Mouse (Mus musculus) embryonic stem cell, embryonic (primary cell): ENCODE measurements around the gene Itgb8.

ENCODE experiments used
- CTCF ChIA-PET, 4 experiments: fragments of 300-600 bp in 2 of 4; fragments of 350-600 bp in 2 of 4; sonication (Branson Sonifier 250); formaldehyde crosslinking; loops; one replicate each; lab custom pipeline; 2022; ENCODE audit warnings: inconsistent platforms in 2 of 4; lab: Charles Lee
- POLR2A ChIA-PET, 4 experiments: fragments of 300-600 bp in 2 of 4; fragments of 350-600 bp in 2 of 4; sonication (Branson Sonifier 250); formaldehyde crosslinking; loops; one replicate each; lab custom pipeline; 2022; ENCODE audit warnings: antibody characterized with exemption in 4 of 4, inconsistent platforms in 1 of 4; lab: Charles Lee

Gene Itgb8

GRCm38 (mm10) chr12:119211533-119211932 is 27.1 kb downstream of the Itgb8 start:
- POLR2A ChIA-PET = interaction anchor here in 1 of 4 experiments (0.6 kb wide), 1 partner anchor 130 kb away, joined by 4 read pairs; no protein-coding TSS in a partner anchor
- CTCF ChIA-PET = no interaction called here

- ChIA-PET CTCF (no interaction called here), POLR2A (no interaction called here)
Measured at GRCm38 (mm10) chr12:119210590-119210989, 28.0 kb downstream of the Itgb8 start.

GRCm38 (mm10) chr12:119210073-119210425 is 28.6 kb downstream of the Itgb8 start:
- POLR2A ChIA-PET = no interaction called here

GRCm38 (mm10) chr12:119209384-119210072 is 29.1 kb downstream of the Itgb8 start:
- ChIA-PET POLR2A (no interaction called here), CTCF (no interaction called here)

More at GRCm38 (mm10) chr12:119210073-119210425, 28.6 kb downstream of the Itgb8 start:
- CTCF ChIA-PET = no interaction called here

- CTCF ChIA-PET = no interaction called here
- POLR2A ChIA-PET = no interaction called here
Measured at GRCm38 (mm10) chr12:119207464-119207801, 31.2 kb downstream of the Itgb8 start.

- POLR2A ChIA-PET = no interaction called here
- CTCF ChIA-PET = no interaction called here
Measured at GRCm38 (mm10) chr12:119206711-119207463, 31.7 kb downstream of the Itgb8 start.

GRCm38 (mm10) chr12:119204411-119204810 is 34.2 kb downstream of the Itgb8 start:
- POLR2A ChIA-PET = interaction anchor here in 1 of 4 experiments (1.8 kb wide), 1 partner anchor 34 kb away, joined by 6 read pairs; the partner anchor contains the start of gene Itgb8
- CTCF ChIA-PET = interaction anchor here in 1 of 4 experiments (0.6 kb wide), 1 partner anchor 67 kb away, joined by 3 read pairs; no protein-coding TSS in a partner anchor

- ChIA-PET CTCF (no interaction called here), POLR2A (interaction anchor here in 1 of 4 experiments (1.5 kb wide), 1 partner anchor 30 kb away, joined by 4 read pairs; no protein-coding TSS in a partner anchor)
Measured at GRCm38 (mm10) chr12:119202766-119203165, 35.8 kb downstream of the Itgb8 start.

- ChIA-PET CTCF (no interaction called here), POLR2A (no interaction called here)
Measured at GRCm38 (mm10) chr12:119195145-119195544, 43.5 kb downstream of the Itgb8 start.

- ChIA-PET CTCF (no interaction called here), POLR2A (no interaction called here)
Measured at GRCm38 (mm10) chr12:119189814-119190213, 48.8 kb downstream of the Itgb8 start.

- CTCF ChIA-PET = no interaction called here
- POLR2A ChIA-PET = no interaction called here
Measured at GRCm38 (mm10) chr12:119185441-119185840, 53.2 kb downstream of the Itgb8 start.

- CTCF ChIA-PET = no interaction called here
Measured at GRCm38 (mm10) chr12:119182215-119182924, 56.2 kb downstream of the Itgb8 start.

GRCm38 (mm10) chr12:119176017-119176416 is 62.6 kb downstream of the Itgb8 start:
- POLR2A ChIA-PET = no interaction called here
- CTCF ChIA-PET = no interaction called here

More at GRCm38 (mm10) chr12:119182215-119182924, 56.2 kb downstream of the Itgb8 start:
- POLR2A ChIA-PET = no interaction called here

GRCm38 (mm10) chr12:119169828-119170539 is 68.6 kb downstream of the Itgb8 start:
- CTCF ChIA-PET = interaction anchor here in 1 of 4 experiments (0.6 kb wide), 1 partner anchor 18 kb away, joined by 4 read pairs; no protein-coding TSS in a partner anchor
- POLR2A ChIA-PET = no interaction called here

GRCm38 (mm10) chr12:119169143-119169542 is 69.5 kb downstream of the Itgb8 start:
- ChIA-PET POLR2A (interaction anchor here in 1 of 4 experiments (0.6 kb wide), 1 partner anchor 157 kb away, joined by 3 read pairs; no protein-coding TSS in a partner anchor), CTCF (no interaction called here)

GRCm38 (mm10) chr12:119165115-119165514 is 73.5 kb downstream of the Itgb8 start:
- ChIA-PET POLR2A (no interaction called here), CTCF (no interaction called here)

GRCm38 (mm10) chr12:119164672-119165071 is 73.9 kb downstream of the Itgb8 start:
- ChIA-PET CTCF (no interaction called here), POLR2A (no interaction called here)

- ChIA-PET POLR2A (no interaction called here), CTCF (no interaction called here)
Measured at GRCm38 (mm10) chr12:119164176-119164575, 74.4 kb downstream of the Itgb8 start.

GRCm38 (mm10) chr12:119160786-119161185 is 77.8 kb downstream of the Itgb8 start:
- POLR2A ChIA-PET = no interaction called here

More at GRCm38 (mm10) chr12:119160786-119161185, 77.8 kb downstream of the Itgb8 start:
- CTCF ChIA-PET = no interaction called here
